ENCODE assay signal across 16 mouse cellular contexts in the genomic region with DNA sequence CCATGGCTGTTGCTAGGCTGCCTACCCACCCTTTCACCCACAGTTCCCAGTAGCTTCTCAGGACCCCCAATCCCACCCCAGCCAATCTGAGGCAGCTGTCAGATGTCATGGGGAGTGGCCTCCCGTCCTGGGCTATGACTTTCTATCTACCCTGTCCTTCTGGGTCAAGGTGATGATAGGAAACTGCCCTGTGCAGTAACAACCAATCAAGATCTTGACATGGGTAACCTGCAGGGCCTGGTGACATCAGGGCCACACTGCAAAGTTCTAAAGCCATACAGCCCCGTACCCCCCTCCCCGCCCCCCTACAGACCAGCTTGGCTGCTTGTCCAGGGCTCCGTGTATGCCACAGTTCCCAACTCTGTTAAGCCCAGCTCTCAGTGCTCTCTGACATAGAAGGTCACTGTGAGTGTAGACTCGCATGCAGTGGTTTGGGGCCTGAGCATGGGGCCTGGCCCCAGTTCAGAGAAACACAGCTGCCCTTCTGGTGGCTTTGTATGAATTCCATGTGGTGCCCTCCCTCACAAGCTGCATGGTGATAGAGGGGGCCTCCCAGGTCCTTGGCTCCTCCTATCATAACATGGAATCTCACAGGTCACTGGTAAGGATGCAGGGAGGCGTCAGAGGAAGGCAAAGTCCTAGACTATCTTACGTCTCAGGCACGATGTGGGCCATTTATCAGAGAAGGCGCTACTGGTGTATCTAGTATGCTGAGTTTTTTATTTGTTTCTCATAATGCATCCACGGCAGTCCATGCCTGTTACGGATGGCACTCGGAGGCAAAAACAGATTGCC.
DNase-seq lines count a peak whose midpoint lies in the region; ATAC-seq lines count a peak whose summit lies in the region.
"Had no signal": no experiment of that assay in that cellular context is flagged by ENCODE, and none has a peak within 500 bp of the region (broad histone marks: within the 10 kb centered on the region; RNA-seq: fewer than 3 reads in every experiment).

No protein-coding gene starts in this region.

- no peak overlapping the region for H3K4me2 ChIP-seq in kidney, embryonic 15.5 days
- H3K4me2 ChIP-seq in limb, embryonic 12.5 days, result no peak overlapping the region
- peak overlapping the region; percentile 6; the same call in 1 of the 2 replicates for H3K4me2 ChIP-seq in liver, embryonic 16.5 days (ENCODE audit: low read depth, low read length)
- H3K4me2 ChIP-seq: forebrain, embryonic 15.5 days; neural tube, embryonic 12.5 days had no signal

- peaks cover 63% of the 10 kb centered on the region for H3K4me1 ChIP-seq in kidney, embryonic 15.5 days
- peaks cover 57% of the 10 kb centered on the region for H3K4me1 ChIP-seq in limb, embryonic 12.5 days (replicated peaks)
- H3K4me1 ChIP-seq in liver, embryonic 16.5 days (ENCODE audit: control insufficient read depth, low read depth, low read length), result peaks cover 59% of the 10 kb centered on the region

- H3K9ac ChIP-seq in kidney, embryonic 15.5 days, result no peak overlapping the region
- no peak overlapping the region for H3K9ac ChIP-seq in limb, embryonic 12.5 days (replicated peaks)
- H3K9ac ChIP-seq in liver, embryonic 16.5 days (ENCODE audit: low read depth, low read length), result peak overlapping the region; percentile 29
- H3K9ac ChIP-seq: forebrain, embryonic 15.5 days; neural tube, embryonic 12.5 days had no signal

- H3K4me3 ChIP-seq in kidney, embryonic 15.5 days (replicated peaks), result no peak overlapping the region
- no peak overlapping the region for H3K4me3 ChIP-seq in limb, embryonic 12.5 days (replicated peaks)
- H3K4me3 ChIP-seq in liver, embryonic 16.5 days (ENCODE audit: low read depth, low read length), result no peak overlapping the region
- H3K4me3 ChIP-seq: forebrain, embryonic 15.5 days; megakaryocyte, embryonic 14.5 days; neural tube, embryonic 12.5 days had no signal

- H3K9me3 ChIP-seq in kidney, embryonic 15.5 days (replicated peaks), result no peaks in the 10 kb centered on the region
- no peaks in the 10 kb centered on the region for H3K9me3 ChIP-seq in limb, embryonic 12.5 days
- no peaks in the 10 kb centered on the region for H3K9me3 ChIP-seq in liver, embryonic 16.5 days (replicated peaks; ENCODE audit: control insufficient read depth, low read length)
- H3K9me3 ChIP-seq: forebrain, embryonic 15.5 days; neural tube, embryonic 12.5 days had no signal

- intact Hi-C loops in heart, postnatal 14 days (cut with DNase I), result no loop called here

- 75% methylated on average over 12 of the region's 12 CpGs for WGBS in kidney, embryonic 15.5 days
- WGBS in limb, embryonic 12.5 days, result 84% methylated on average over 12 of the region's 12 CpGs
- 56% methylated on average over 12 of the region's 12 CpGs for WGBS in liver, embryonic 16.5 days (ENCODE audit: insufficient replicate concordance)

- DNase-seq in heart, adult 11 months, result peak; percentile 87
- no peak for DNase-seq in heart, postnatal 14 days
- DNase-seq in kidney, postnatal 36 days, result no peak
- DNase-seq in urinary bladder, adult 2 months (ENCODE audit: low spot score), result no peak
- DNase-seq: B cell, adult 2 months; cerebellum, adult 2 months; gastrocnemius, postnatal 14 days; heart, postnatal 4 days had no signal

- H3K36me3 ChIP-seq in kidney, embryonic 15.5 days, result peaks cover 34% of the 10 kb centered on the region
- peaks cover 50% of the 10 kb centered on the region for H3K36me3 ChIP-seq in limb, embryonic 12.5 days
- no peaks in the 10 kb centered on the region; the same call in 1 of the 2 replicates for H3K36me3 ChIP-seq in liver, embryonic 16.5 days (ENCODE audit: control insufficient read depth, insufficient read depth)
- H3K36me3 ChIP-seq: forebrain, embryonic 15.5 days had no signal

- H3K27ac ChIP-seq in kidney, embryonic 15.5 days, result 0 out of 2 replicates have a peak overlapping the region, but pooled peaks have one; percentile 11
- 0 out of 2 replicates have a peak overlapping the region, but pooled peaks have one; percentile 12 for H3K27ac ChIP-seq in limb, embryonic 12.5 days
- H3K27ac ChIP-seq in liver, embryonic 16.5 days (ENCODE audit: low read length), result peak overlapping the region; percentile 66
- H3K27ac ChIP-seq: forebrain, embryonic 15.5 days; kidney, postnatal 0 days; neural tube, embryonic 12.5 days had no signal

- no peak; the same call in 1 of the 2 replicates for ATAC-seq in kidney, embryonic 15.5 days (replicated peaks; ENCODE audit: low FRiP score)
- no peak for ATAC-seq in limb, embryonic 12.5 days (ENCODE audit: insufficient number of reproducible peaks, insufficient read depth, low FRiP score, low TSS enrichment, low read depth)
- ATAC-seq in liver, embryonic 16.5 days (ENCODE audit: low read depth), result peak; percentile 63
- ATAC-seq in granulocyte monocyte progenitor cell, adult 5-6 weeks (replicated peaks; ENCODE audit: poor library complexity, severe bottlenecking), result no peak
- ATAC-seq: forebrain, embryonic 15.5 days had no signal

- no peaks in the 10 kb centered on the region for H3K27me3 ChIP-seq in kidney, embryonic 15.5 days
- no peaks in the 10 kb centered on the region for H3K27me3 ChIP-seq in limb, embryonic 12.5 days
- no peaks in the 10 kb centered on the region for H3K27me3 ChIP-seq in liver, embryonic 16.5 days (ENCODE audit: control insufficient read depth, insufficient read depth, low read depth, low read length)
- H3K27me3 ChIP-seq: forebrain, embryonic 15.5 days; neural tube, embryonic 12.5 days had no signal

Comparison
In these comparisons a context has a peak if more than half of its experiments do, and no peak if none do; other contexts are left out.
1. H3K27ac ChIP-seq: peak in every context shown above with its lines; median percentile 66 in liver, embryonic 16.5 days; 12 in limb, embryonic 12.5 days; 11 in kidney, embryonic 15.5 days.